Mouse (Mus musculus): ENCODE results near the gene Rhbdf2. TPM values are rescaled to one million over a fixed set of nuclear protein-coding genes. Genes with fewer than 3 reads are reported as not detected.

Gene Rhbdf2
- polyA plus RNA-seq, 1 experiment from 2014 or later = 17.9 TPM

DNA sequence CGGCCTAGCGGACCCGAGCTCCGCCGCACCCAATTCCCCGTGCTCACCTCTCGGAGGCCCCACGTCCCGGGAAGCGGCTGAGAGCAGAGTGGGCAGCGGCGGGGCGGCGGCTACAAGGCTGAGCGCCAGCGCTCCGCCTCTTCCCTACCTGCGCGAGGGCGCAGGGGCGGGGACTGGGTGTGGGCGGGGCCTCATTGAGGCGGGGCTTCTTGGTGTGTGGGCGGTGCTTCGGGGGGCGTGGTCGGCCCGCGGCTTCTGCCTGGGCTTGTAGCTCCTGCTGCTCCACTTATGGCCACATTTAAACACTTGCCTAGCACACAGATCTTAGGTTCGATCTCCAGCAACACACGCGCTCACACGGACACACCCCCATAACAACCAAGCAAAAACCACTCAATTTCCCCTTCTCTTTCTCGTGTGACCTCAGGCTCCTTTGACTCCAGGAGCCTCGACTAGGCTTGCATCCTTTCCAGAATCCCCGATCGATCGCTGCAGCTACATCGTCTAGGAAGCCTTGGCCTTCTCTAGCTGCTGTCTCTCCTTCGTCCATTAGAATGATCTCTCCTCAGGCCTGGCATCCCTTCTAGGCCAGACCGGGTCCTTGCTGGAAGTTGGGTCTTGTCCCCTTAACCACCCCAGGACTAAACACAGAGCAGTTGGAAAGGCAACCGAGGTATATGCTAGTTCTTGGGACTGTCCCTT, 2.5 kb downstream of the Rhbdf2 start:
- Histone ChIP-seq H3K36me3 (ENCODE audit: control insufficient read depth, insufficient read depth, low read length) (no peaks in the 10 kb centered on the region), H3K4me1 (replicated peaks; ENCODE audit: control insufficient read depth, insufficient read depth, low read length) (peaks cover 45% of the 10 kb centered on the region), H3K9ac (ENCODE audit: low read length) (peak overlapping the region; percentile 81), H3K4me3 (ENCODE audit: low read length) (peak overlapping the region; percentile 76), H3K9me3 (ENCODE audit: control insufficient read depth, low read length) (no peaks in the 10 kb centered on the region), H3K27ac (ENCODE audit: low read length) (peak overlapping the region; percentile 53), H3K27me3 (ENCODE audit: control insufficient read depth, insufficient read depth, low read depth, low read length) (no peaks in the 10 kb centered on the region), H3K4me2 (ENCODE audit: low read depth, low read length) (peak overlapping the region; percentile 70)
- 13% methylated on average over 38 of the region's 42 CpGs for WGBS
- ATAC-seq (ENCODE audit: low read depth) = peak; percentile 56

DNA sequence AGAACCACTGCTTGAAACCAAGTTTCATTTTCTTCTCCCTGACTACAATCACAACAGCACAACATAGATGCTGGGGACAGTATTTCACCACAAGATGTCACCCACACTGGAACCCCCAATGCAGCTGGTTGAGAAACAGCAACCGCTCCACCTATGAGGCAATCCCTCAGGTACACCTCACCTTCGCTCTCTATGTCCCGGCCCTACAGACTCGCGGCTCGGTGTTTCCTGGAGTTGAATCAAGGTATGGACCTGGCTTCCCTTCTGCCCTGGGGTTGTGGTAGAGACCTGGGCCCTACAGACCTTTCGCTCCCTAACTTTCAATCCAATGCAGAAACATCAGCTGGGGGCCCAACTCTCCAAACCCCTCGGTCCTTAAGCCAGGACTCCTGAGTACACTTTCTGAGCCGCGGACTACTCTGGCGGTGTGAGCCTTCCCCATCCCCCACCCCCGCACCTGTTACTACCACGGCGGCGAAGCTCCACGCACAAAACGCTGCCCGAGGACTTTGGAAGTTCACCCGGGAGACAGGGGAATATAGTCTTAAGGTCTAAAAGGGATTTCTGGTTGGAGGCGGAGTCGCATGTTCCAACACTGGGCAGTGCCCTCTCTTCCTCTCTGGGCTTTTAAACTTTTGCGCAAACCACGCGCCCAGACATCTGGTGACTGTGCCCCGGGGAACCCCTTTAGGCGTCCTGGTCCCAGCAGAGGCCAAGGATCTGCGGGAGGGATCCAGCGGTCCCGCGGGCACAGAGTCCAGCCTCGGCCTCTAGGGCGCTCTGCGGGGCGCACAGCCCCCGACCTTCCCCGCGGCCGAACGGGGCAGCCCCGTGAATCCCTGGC, 3.3 kb downstream of the Rhbdf2 start:
- H3K4me3 ChIP-seq (ENCODE audit: low read length) = peak overlapping the region; percentile 76
- H3K9me3 ChIP-seq (ENCODE audit: control insufficient read depth, low read length) = no peaks in the 10 kb centered on the region
- H3K9ac ChIP-seq (ENCODE audit: low read length) = peak overlapping the region; percentile 81
- H3K4me2 ChIP-seq (ENCODE audit: low read depth, low read length) = peak overlapping the region; percentile 70
- no peaks in the 10 kb centered on the region for H3K27me3 ChIP-seq (ENCODE audit: control insufficient read depth, insufficient read depth, low read depth, low read length)
- H3K27ac ChIP-seq (ENCODE audit: low read length) = peak overlapping the region; percentile 53
- 6% methylated on average over 40 of the region's 40 CpGs for WGBS
- peak; percentile 11 for ATAC-seq (ENCODE audit: low read depth)
- H3K4me1 ChIP-seq (replicated peaks; ENCODE audit: control insufficient read depth, insufficient read depth, low read length) = peaks cover 53% of the 10 kb centered on the region
- H3K36me3 ChIP-seq (ENCODE audit: control insufficient read depth, insufficient read depth, low read length) = no peaks in the 10 kb centered on the region

DNA sequence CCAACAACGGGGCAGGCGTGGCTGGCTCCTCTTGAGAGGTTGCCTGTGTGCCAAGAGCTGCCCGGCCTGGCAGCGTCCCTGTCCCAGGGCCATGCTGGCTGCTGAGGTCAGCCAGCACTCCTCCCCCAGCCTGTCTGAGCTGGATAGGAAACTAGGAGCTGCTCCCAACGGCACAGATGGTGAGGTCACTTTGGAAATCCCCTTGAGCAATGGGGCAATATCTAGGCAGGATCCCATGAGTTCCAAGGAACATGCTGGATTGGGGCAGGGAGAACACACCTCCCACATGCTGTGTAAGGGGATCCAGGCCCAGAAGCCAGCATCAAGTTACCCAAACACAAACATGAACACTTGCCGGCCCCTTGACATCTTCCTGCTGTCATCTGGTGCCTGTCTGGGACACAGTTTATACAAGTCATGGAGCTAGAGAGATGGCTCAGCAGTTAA, 5.5 kb downstream of the Rhbdf2 start:
- Histone ChIP-seq H3K27me3 (ENCODE audit: control insufficient read depth, insufficient read depth, low read depth, low read length) (no peaks in the 10 kb centered on the region), H3K4me3 (ENCODE audit: low read length) (0 out of 2 replicates have a peak overlapping the region, but pooled peaks have one; percentile 2), H3K9ac (ENCODE audit: low read length) (peak overlapping the region; percentile 29; the same call in 1 of the 2 replicates), H3K4me1 (replicated peaks; ENCODE audit: control insufficient read depth, insufficient read depth, low read length) (peaks cover 73% of the 10 kb centered on the region), H3K27ac (ENCODE audit: low read length) (peak overlapping the region; percentile 87), H3K36me3 (ENCODE audit: control insufficient read depth, insufficient read depth, low read length) (no peaks in the 10 kb centered on the region), H3K4me2 (ENCODE audit: low read depth, low read length) (no peak overlapping the region; the same call in none of the 2 replicates), H3K9me3 (ENCODE audit: control insufficient read depth, low read length) (no peaks in the 10 kb centered on the region)
- ATAC-seq (ENCODE audit: low read depth) = peak; percentile 83
- 8% methylated on average over 6 of the region's 6 CpGs for WGBS

DNA sequence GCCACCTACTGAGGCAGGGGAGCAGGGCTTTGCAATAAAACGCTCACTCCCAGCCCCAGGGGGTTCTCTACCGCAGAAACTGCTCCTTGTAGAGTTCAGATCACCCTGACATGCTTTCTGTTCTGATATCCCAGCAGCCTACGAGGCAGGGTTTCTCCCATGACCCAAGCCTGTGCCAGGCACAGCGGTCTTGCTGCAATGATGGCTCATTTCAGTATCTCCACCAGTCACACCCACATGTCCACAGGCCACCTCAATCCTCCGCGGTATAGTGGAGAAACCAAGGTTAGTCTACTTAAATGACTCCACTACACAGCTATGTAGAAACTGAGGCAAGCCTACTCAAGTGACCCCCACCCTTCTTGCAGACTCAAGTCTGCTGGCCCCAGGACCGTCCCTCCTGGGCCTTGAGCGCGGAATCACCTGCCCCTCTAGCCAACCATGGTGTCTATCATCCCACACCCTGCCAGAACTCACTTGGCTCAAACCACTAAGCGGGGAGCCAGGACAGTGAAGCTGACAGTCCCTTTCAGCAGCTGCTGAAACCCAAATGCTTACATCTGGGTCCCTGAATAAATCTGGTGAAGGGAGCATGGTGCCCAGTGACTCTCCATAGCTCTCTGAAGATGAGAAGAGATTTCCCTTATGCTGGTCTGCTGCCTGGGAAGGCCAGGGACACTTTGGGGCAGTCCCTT, 6.1 kb downstream of the Rhbdf2 start:
- Histone ChIP-seq H3K36me3 (ENCODE audit: control insufficient read depth, insufficient read depth, low read length) (no peaks in the 10 kb centered on the region), H3K9me3 (ENCODE audit: control insufficient read depth, low read length) (no peaks in the 10 kb centered on the region), H3K27ac (ENCODE audit: low read length) (peak overlapping the region; percentile 87), H3K27me3 (ENCODE audit: control insufficient read depth, insufficient read depth, low read depth, low read length) (no peaks in the 10 kb centered on the region), H3K4me1 (replicated peaks; ENCODE audit: control insufficient read depth, insufficient read depth, low read length) (peaks cover 78% of the 10 kb centered on the region), H3K9ac (ENCODE audit: low read length) (peak overlapping the region; percentile 29; the same call in 1 of the 2 replicates), H3K4me2 (ENCODE audit: low read depth, low read length) (peak overlapping the region; percentile 27), H3K4me3 (ENCODE audit: low read length) (no peak overlapping the region; the same call in 1 of the 2 replicates)
- WGBS = 54% methylated on average over 10 of the region's 10 CpGs
- ATAC-seq (ENCODE audit: low read depth) = peak; percentile 15

DNA sequence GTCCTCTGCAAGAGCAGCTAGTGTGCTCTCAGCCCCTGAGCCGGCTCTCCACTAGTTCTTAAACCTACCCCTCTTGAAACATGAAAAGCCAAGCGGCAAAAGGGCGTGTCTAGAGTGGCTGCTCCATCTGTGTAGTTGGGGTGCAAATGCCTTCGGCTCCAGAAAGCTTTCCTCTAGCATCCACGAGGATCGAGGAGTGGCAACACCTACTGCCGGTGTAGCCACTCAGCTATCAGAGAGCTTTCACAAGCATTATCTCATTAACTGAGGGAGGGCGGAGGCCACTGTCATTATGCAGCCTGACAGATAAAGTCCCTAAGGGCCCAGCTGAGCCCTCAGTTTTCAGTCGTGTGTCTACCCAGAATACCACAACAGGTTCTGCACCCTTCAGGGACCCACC, 6.7 kb downstream of the Rhbdf2 start:
- peak overlapping the region; percentile 87 for H3K27ac ChIP-seq (ENCODE audit: low read length)
- peak overlapping the region; percentile 2; the same call in 1 of the 2 replicates for H3K4me3 ChIP-seq (ENCODE audit: low read length)
- H3K36me3 ChIP-seq (ENCODE audit: control insufficient read depth, insufficient read depth, low read length) = no peaks in the 10 kb centered on the region
- 31% methylated on average over 9 of the region's 9 CpGs for WGBS
- H3K27me3 ChIP-seq (ENCODE audit: control insufficient read depth, insufficient read depth, low read depth, low read length) = no peaks in the 10 kb centered on the region
- H3K9me3 ChIP-seq (ENCODE audit: control insufficient read depth, low read length) = no peaks in the 10 kb centered on the region
- peaks cover 85% of the 10 kb centered on the region for H3K4me1 ChIP-seq (replicated peaks; ENCODE audit: control insufficient read depth, insufficient read depth, low read length)
- H3K9ac ChIP-seq (ENCODE audit: low read length) = peak overlapping the region; percentile 5; the same call in 1 of the 2 replicates
- no peak for ATAC-seq (ENCODE audit: low read depth)
- H3K4me2 ChIP-seq (ENCODE audit: low read depth, low read length) = peak overlapping the region; percentile 27

DNA sequence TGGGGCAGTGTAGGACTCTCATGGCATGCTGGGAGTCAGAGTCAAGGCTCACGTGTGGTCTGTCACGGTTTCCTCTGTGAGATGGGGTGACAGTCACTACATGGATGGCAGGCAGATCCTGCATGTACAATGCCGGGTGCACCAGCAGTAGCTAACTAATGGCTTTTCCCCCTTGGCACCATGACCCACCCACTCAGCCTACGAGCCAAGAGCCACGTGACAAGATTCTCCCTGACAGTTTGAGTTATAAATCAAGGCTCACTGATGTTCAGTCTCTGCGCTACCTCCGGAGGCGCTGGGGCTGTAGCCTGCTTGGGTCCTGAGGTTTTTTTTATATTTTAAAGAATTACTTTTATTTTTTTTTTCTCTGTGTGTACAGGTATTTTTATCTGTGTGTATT, 7.3 kb downstream of the Rhbdf2 start:
- H3K4me1 ChIP-seq (replicated peaks; ENCODE audit: control insufficient read depth, insufficient read depth, low read length) = peaks cover 84% of the 10 kb centered on the region
- no peak overlapping the region for H3K4me3 ChIP-seq (ENCODE audit: low read length)
- H3K9ac ChIP-seq (ENCODE audit: low read length) = no peak overlapping the region
- no peaks in the 10 kb centered on the region for H3K9me3 ChIP-seq (ENCODE audit: control insufficient read depth, low read length)
- H3K27ac ChIP-seq (ENCODE audit: low read length) = peak overlapping the region; percentile 41; the same call in 1 of the 2 replicates
- no peaks in the 10 kb centered on the region for H3K27me3 ChIP-seq (ENCODE audit: control insufficient read depth, insufficient read depth, low read depth, low read length)
- no peaks in the 10 kb centered on the region for H3K36me3 ChIP-seq (ENCODE audit: control insufficient read depth, insufficient read depth, low read length)
- 47% methylated on average over 8 of the region's 8 CpGs for WGBS
- no peak overlapping the region for H3K4me2 ChIP-seq (ENCODE audit: low read depth, low read length)
- ATAC-seq (ENCODE audit: low read depth) = no peak

DNA sequence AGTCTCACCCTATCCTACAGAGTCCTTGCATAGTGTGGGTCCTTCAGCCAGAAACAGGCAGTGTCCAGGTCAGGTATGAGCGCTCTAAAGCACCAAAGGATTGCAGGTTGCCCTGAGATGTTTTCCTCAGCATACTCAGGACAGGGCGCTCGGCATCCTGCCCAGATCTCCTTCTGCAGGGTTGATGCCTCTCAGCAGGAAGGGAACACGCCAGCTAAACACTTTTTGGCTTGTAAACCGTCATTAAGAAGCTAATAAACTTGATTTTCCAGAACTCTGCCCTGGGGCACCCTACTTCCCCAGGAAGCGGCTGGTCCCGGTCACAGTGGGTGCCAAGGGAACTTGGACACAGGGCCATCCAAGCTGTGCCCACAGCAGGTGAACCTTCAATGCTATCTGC, 7.7 kb downstream of the Rhbdf2 start:
- WGBS = 77% methylated on average over 7 of the region's 7 CpGs

DNA sequence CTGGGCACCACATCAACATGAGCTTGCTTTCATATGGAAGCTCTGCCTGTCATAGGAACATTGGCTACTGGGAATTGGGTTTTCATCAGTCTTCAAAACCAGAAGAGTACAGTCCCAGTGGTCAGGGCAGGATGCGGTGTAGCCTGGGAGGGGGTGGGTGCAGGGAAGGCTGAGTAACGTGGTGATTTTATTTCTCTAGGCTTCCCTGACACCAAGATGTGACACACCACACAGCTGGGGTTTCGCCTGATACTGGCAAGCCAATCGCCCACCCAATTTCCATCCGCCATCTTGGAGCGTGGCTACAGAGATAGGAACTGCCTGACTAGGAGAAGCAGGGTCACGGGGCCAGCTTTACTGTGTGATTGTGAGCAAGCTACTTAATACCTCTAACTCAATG, 8.2 kb downstream of the Rhbdf2 start:
- Histone ChIP-seq H3K9me3 (ENCODE audit: control insufficient read depth, low read length) (no peaks in the 10 kb centered on the region), H3K9ac (ENCODE audit: low read length) (no peak overlapping the region), H3K4me1 (replicated peaks; ENCODE audit: control insufficient read depth, insufficient read depth, low read length) (peaks cover 81% of the 10 kb centered on the region), H3K4me3 (ENCODE audit: low read length) (no peak overlapping the region), H3K36me3 (ENCODE audit: control insufficient read depth, insufficient read depth, low read length) (no peaks in the 10 kb centered on the region; the same call in 1 of the 2 replicates), H3K4me2 (ENCODE audit: low read depth, low read length) (no peak overlapping the region), H3K27me3 (ENCODE audit: control insufficient read depth, insufficient read depth, low read depth, low read length) (no peaks in the 10 kb centered on the region), H3K27ac (ENCODE audit: low read length) (no peak overlapping the region)
- WGBS = 88% methylated on average over 7 of the region's 7 CpGs
- ATAC-seq (ENCODE audit: low read depth) = no peak

More for the DNA sequence above, 7.7 kb downstream of the Rhbdf2 start:
- no peaks in the 10 kb centered on the region for H3K36me3 ChIP-seq (ENCODE audit: control insufficient read depth, insufficient read depth, low read length)
- no peak overlapping the region for H3K9ac ChIP-seq (ENCODE audit: low read length)
- no peaks in the 10 kb centered on the region for H3K9me3 ChIP-seq (ENCODE audit: control insufficient read depth, low read length)
- no peak overlapping the region for H3K4me3 ChIP-seq (ENCODE audit: low read length)
- peak overlapping the region; percentile 41; the same call in 1 of the 2 replicates for H3K27ac ChIP-seq (ENCODE audit: low read length)
- no peaks in the 10 kb centered on the region for H3K27me3 ChIP-seq (ENCODE audit: control insufficient read depth, insufficient read depth, low read depth, low read length)
- peaks cover 81% of the 10 kb centered on the region for H3K4me1 ChIP-seq (replicated peaks; ENCODE audit: control insufficient read depth, insufficient read depth, low read length)
- no peak for ATAC-seq (ENCODE audit: low read depth)
- no peak overlapping the region for H3K4me2 ChIP-seq (ENCODE audit: low read depth, low read length)

All from lung, embryonic 16.5 days (tissue).